Comparison of ENCODE assay signal across 8 mouse cellular contexts in the genomic region with DNA sequence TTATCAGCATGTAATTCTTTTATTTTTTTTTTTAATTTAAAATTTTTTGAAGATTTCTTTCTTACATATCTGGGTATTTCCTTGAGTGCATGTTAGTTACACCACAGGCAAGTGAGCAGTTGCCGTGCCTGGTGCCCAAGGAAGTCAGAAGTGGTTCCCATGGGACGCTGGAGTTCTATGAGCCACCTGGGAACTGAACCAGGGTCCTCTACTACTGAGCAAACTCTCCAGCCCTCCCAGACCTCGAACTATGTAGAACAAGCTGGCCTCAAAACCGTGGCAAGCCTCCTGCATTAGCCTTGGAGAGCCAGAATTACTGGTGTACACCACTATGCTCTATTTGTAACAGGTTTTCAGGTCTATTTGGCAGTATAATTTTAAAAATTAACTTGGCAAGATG. TPM values are rescaled to one million over a fixed set of nuclear protein-coding genes. Genes with fewer than 3 reads are reported as not detected.
DNase-seq lines count a peak whose midpoint lies in the region; ATAC-seq and TF ChIP-seq lines count a peak whose summit lies in the region.

No protein-coding gene starts in this region.

- no peaks in the 10 kb centered on the region for H3K27me3 ChIP-seq in heart, embryonic 10.5 days (ENCODE audit: insufficient read depth, poor library complexity, severe bottlenecking)
- no peaks in the 10 kb centered on the region for H3K27me3 ChIP-seq in E14TG2a.4 (ENCODE audit: insufficient read depth, low read length)
- H3K27me3 ChIP-seq in limb, embryonic 11.5 days (ENCODE audit: control insufficient read depth, insufficient read depth, low read length) = no peaks in the 10 kb centered on the region
- H3K27me3 ChIP-seq in neural tube, embryonic 15.5 days (replicated peaks) = no peaks in the 10 kb centered on the region

- H3K4me1 ChIP-seq in heart, embryonic 10.5 days = peaks cover 21% of the 10 kb centered on the region
- peaks cover 33% of the 10 kb centered on the region for H3K4me1 ChIP-seq in E14TG2a.4 (replicated peaks; ENCODE audit: low read depth, low read length)
- peaks cover 3% of the 10 kb centered on the region; the same call in 1 of the 2 replicates for H3K4me1 ChIP-seq in limb, embryonic 11.5 days (ENCODE audit: control insufficient read depth, insufficient read depth, low read length)
- peaks cover 26% of the 10 kb centered on the region for H3K4me1 ChIP-seq in neural tube, embryonic 15.5 days

- peak overlapping the region; percentile 76 for H3K4me3 ChIP-seq in heart, embryonic 10.5 days
- H3K4me3 ChIP-seq in E14TG2a.4 (replicated peaks; ENCODE audit: low read length) = peak overlapping the region; percentile 86
- H3K4me3 ChIP-seq in limb, embryonic 11.5 days (ENCODE audit: low read depth, low read length) = peak overlapping the region; percentile 67
- peak overlapping the region; percentile 66 for H3K4me3 ChIP-seq in neural tube, embryonic 15.5 days (replicated peaks)

- DNase-seq in heart, embryonic 10.5 days (ENCODE audit: low spot score) = no peak
- no peak for DNase-seq in heart, adult 8-10 months (ENCODE audit: low spot score)
- no peak for DNase-seq in limb, embryonic 11.5 days (ENCODE audit: low spot score)
- DNase-seq in adrenal gland, postnatal 4 days (ENCODE audit: low spot score in 2 of 2) = no peak
- DNase-seq in adrenal gland, adult 2 months = no peak

- H3K4me2 ChIP-seq in limb, embryonic 11.5 days (ENCODE audit: low read depth, severe bottlenecking) = peak overlapping the region; percentile 55; the same call in 1 of the 2 replicates
- peak overlapping the region; percentile 63 for H3K4me2 ChIP-seq in neural tube, embryonic 15.5 days

- peak overlapping the region; percentile 93 for H3K9ac ChIP-seq in limb, embryonic 11.5 days (ENCODE audit: low read length)
- peak overlapping the region; percentile 77 for H3K9ac ChIP-seq in neural tube, embryonic 15.5 days (replicated peaks)

- 48% methylated on average over 4 of the region's 4 CpGs for WGBS in heart, embryonic 10.5 days
- 53% methylated on average over 4 of the region's 4 CpGs for WGBS in limb, embryonic 11.5 days
- WGBS in neural tube, embryonic 15.5 days = 28% methylated on average over 4 of the region's 4 CpGs

- H3K36me3 ChIP-seq in heart, embryonic 10.5 days = peaks cover 5% of the 10 kb centered on the region; the same call in 1 of the 2 replicates
- peaks cover 6% of the 10 kb centered on the region; the same call in 1 of the 2 replicates for H3K36me3 ChIP-seq in E14TG2a.4 (ENCODE audit: insufficient read depth, low read length)
- no peaks in the 10 kb centered on the region for H3K36me3 ChIP-seq in limb, embryonic 11.5 days (ENCODE audit: control insufficient read depth, insufficient read depth, low read length)
- H3K36me3 ChIP-seq in neural tube, embryonic 15.5 days = no peaks in the 10 kb centered on the region

- TF ChIP-seq CTCF in E14TG2a.4 (conservative IDR thresholded peaks at IDR 0.05; ENCODE audit: low read length) = no peak

- peak overlapping the region; percentile 98 for H3K27ac ChIP-seq in heart, embryonic 10.5 days
- peak overlapping the region; percentile 77; the same call in 1 of the 2 replicates for H3K27ac ChIP-seq in limb, embryonic 11.5 days (replicated peaks; ENCODE audit: low read depth, low read length)
- peak overlapping the region; percentile 98 for H3K27ac ChIP-seq in neural tube, embryonic 15.5 days (replicated peaks)

- ATAC-seq in erythroid progenitor cell, adult 5-6 weeks (replicated peaks; ENCODE audit: low FRiP score, poor library complexity, severe bottlenecking) = peak; percentile 10; the same call in 1 of the 2 replicates
- no peak for ATAC-seq in limb, embryonic 11.5 days (ENCODE audit: insufficient number of reproducible peaks, low FRiP score, low TSS enrichment, low read depth)
- ATAC-seq in neural tube, embryonic 15.5 days (ENCODE audit: low FRiP score) = peak; percentile 43

- no peaks in the 10 kb centered on the region for H3K9me3 ChIP-seq in heart, embryonic 10.5 days
- no peaks in the 10 kb centered on the region for H3K9me3 ChIP-seq in E14TG2a.4 (ENCODE audit: low read length)
- no peaks in the 10 kb centered on the region; the same call in 1 of the 2 replicates for H3K9me3 ChIP-seq in limb, embryonic 11.5 days (ENCODE audit: control insufficient read depth, low read length)
- no peaks in the 10 kb centered on the region for H3K9me3 ChIP-seq in neural tube, embryonic 15.5 days (replicated peaks)

RNA-seq across cellular contexts. Expression of gene 4931414P19Rik, which starts 3.2 kb away (rescaled TPM):
- 7.7 and 8.3 TPM in 2 replicates for polyA plus RNA-seq in heart, embryonic 10.5 days (2016; fragmentation: Nextera tagmentation; extraction: Ambion mirVana)
- 1 to 10 TPM; 2.7 to 5.8 (median 4.7) TPM for total RNA-seq in heart, adult 8-10 months (2022)
- 1.3 and 14.1 TPM in 2 replicates for total RNA-seq in erythroid progenitor cell, adult 5-6 weeks (2015; ENCODE audit: low replicate concordance)
- total RNA-seq in erythroid progenitor cell, adult 5-6 weeks (2017; ENCODE audit: low replicate concordance) = 2.2 and 4.7 TPM in 2 replicates
- polyA plus RNA-seq in limb, embryonic 11.5 days (2014; fragmentation: Nextera tagmentation; extraction: Ambion mirVana) = 6.8 and 7.8 TPM in 2 replicates
- polyA plus RNA-seq in neural tube, embryonic 15.5 days (2015; fragmentation: Nextera tagmentation; extraction: Ambion mirVana) = 4.4 and 6.5 TPM in 2 replicates
- total RNA-seq in adrenal gland, postnatal 4 days (2021) = 1 to 10 TPM; 6.4 to 7.8 TPM
- 1 to 10 TPM; 2.9 to 8.2 TPM for total RNA-seq in adrenal gland, adult 2 months (2021)
- polyA plus RNA-seq in adrenal gland, adult 2 months (2012; rRNA removed) = 7.4 and 9.6 TPM in 2 replicates

RNA-seq across cellular contexts. Expression of gene Psmb5, which starts 15.2 kb away (rescaled TPM):
- 392 and 455 TPM in 2 replicates for polyA plus RNA-seq in heart, embryonic 10.5 days (2016; fragmentation: Nextera tagmentation; extraction: Ambion mirVana)
- total RNA-seq in heart, adult 8-10 months (2022) = 100 to 1,000 TPM; 177 to 185 (median 182) TPM
- total RNA-seq in erythroid progenitor cell, adult 5-6 weeks (2015; ENCODE audit: low replicate concordance) = 44.9 and 56.2 TPM in 2 replicates
- 8.7 and 14.7 TPM in 2 replicates for total RNA-seq in erythroid progenitor cell, adult 5-6 weeks (2017; ENCODE audit: low replicate concordance)
- polyA plus RNA-seq in limb, embryonic 11.5 days (2014; fragmentation: Nextera tagmentation; extraction: Ambion mirVana) = 474 and 488 TPM in 2 replicates
- 446 and 448 TPM in 2 replicates for polyA plus RNA-seq in neural tube, embryonic 15.5 days (2015; fragmentation: Nextera tagmentation; extraction: Ambion mirVana)
- 100 to 1,000 TPM; 219 to 220 TPM for total RNA-seq in adrenal gland, postnatal 4 days (2021)
- total RNA-seq in adrenal gland, adult 2 months (2021) = 100 to 1,000 TPM; 317 to 332 TPM
- 267 and 322 TPM in 2 replicates for polyA plus RNA-seq in adrenal gland, adult 2 months (2012; rRNA removed)

RNA-seq across cellular contexts. Expression of gene Psmb11, which starts 18.6 kb away (rescaled TPM):
- not detected in 2 replicates for polyA plus RNA-seq in heart, embryonic 10.5 days (2016; fragmentation: Nextera tagmentation; extraction: Ambion mirVana)
- not detected for total RNA-seq in heart, adult 8-10 months (2022)
- total RNA-seq in erythroid progenitor cell, adult 5-6 weeks (2015; ENCODE audit: low replicate concordance) = not detected in 2 replicates
- total RNA-seq in erythroid progenitor cell, adult 5-6 weeks (2017; ENCODE audit: low replicate concordance) = not detected in 2 replicates
- 0.20 TPM in 1 of 2 replicates, not detected in the other for polyA plus RNA-seq in limb, embryonic 11.5 days (2014; fragmentation: Nextera tagmentation; extraction: Ambion mirVana)
- polyA plus RNA-seq in neural tube, embryonic 15.5 days (2015; fragmentation: Nextera tagmentation; extraction: Ambion mirVana) = 0.04 and 27.8 TPM in 2 replicates
- total RNA-seq in adrenal gland, postnatal 4 days (2021) = not detected
- total RNA-seq in adrenal gland, adult 2 months (2021) = not detected
- not detected in 2 replicates for polyA plus RNA-seq in adrenal gland, adult 2 months (2012; rRNA removed)

RNA-seq across cellular contexts. Expression of gene Ajuba, which starts 25.3 kb away (rescaled TPM):
- polyA plus RNA-seq in heart, embryonic 10.5 days (2016; fragmentation: Nextera tagmentation; extraction: Ambion mirVana) = 43.0 and 62.5 TPM in 2 replicates
- total RNA-seq in heart, adult 8-10 months (2022) = 1 to 10 TPM; 4.6 to 5.2 (median 4.7) TPM
- 2.5 TPM in 1 of 2 replicates, not detected in the other for total RNA-seq in erythroid progenitor cell, adult 5-6 weeks (2015; ENCODE audit: low replicate concordance)
- not detected in 2 replicates for total RNA-seq in erythroid progenitor cell, adult 5-6 weeks (2017; ENCODE audit: low replicate concordance)
- 38.5 and 41.8 TPM in 2 replicates for polyA plus RNA-seq in limb, embryonic 11.5 days (2014; fragmentation: Nextera tagmentation; extraction: Ambion mirVana)
- 6.1 and 12.9 TPM in 2 replicates for polyA plus RNA-seq in neural tube, embryonic 15.5 days (2015; fragmentation: Nextera tagmentation; extraction: Ambion mirVana)
- total RNA-seq in adrenal gland, postnatal 4 days (2021) = 10 to 100 TPM; 27.3 to 27.5 TPM
- 10 to 100 TPM; 14.4 to 30.3 TPM for total RNA-seq in adrenal gland, adult 2 months (2021)
- polyA plus RNA-seq in adrenal gland, adult 2 months (2012; rRNA removed) = 47.0 and 56.9 TPM in 2 replicates

RNA-seq across cellular contexts. Expression of gene Gm17606, which starts 38.1 kb away (rescaled TPM):
- polyA plus RNA-seq in heart, embryonic 10.5 days (2016; fragmentation: Nextera tagmentation; extraction: Ambion mirVana) = not detected in 2 replicates
- total RNA-seq in heart, adult 8-10 months (2022) = not detected
- total RNA-seq in erythroid progenitor cell, adult 5-6 weeks (2015; ENCODE audit: low replicate concordance) = not detected in 2 replicates
- not detected in 2 replicates for total RNA-seq in erythroid progenitor cell, adult 5-6 weeks (2017; ENCODE audit: low replicate concordance)
- not detected in 2 replicates for polyA plus RNA-seq in limb, embryonic 11.5 days (2014; fragmentation: Nextera tagmentation; extraction: Ambion mirVana)
- polyA plus RNA-seq in neural tube, embryonic 15.5 days (2015; fragmentation: Nextera tagmentation; extraction: Ambion mirVana) = not detected in 2 replicates
- total RNA-seq in adrenal gland, postnatal 4 days (2021) = not detected
- total RNA-seq in adrenal gland, adult 2 months (2021) = not detected
- polyA plus RNA-seq in adrenal gland, adult 2 months (2012; rRNA removed) = not detected in 2 replicates
